ENCODE assay signal across 51 mouse cellular contexts in genomic region chr2:24273619-24274018, GRCm38 (mm10). TPM values are rescaled to one million over a fixed set of nuclear protein-coding genes. Genes with fewer than 3 reads are reported as not detected.
"Had no signal": no experiment of that assay in that cellular context is flagged by ENCODE, and none has a peak within 500 bp of the region (broad histone marks: within the 10 kb centered on the region; RNA-seq: fewer than 3 reads in every experiment).

No protein-coding gene starts in this region.

- H3K4me2 ChIP-seq: heart, embryonic 11.5 days; heart, embryonic 12.5 days; heart, embryonic 13.5 days; heart, embryonic 15.5 days; hindbrain, embryonic 12.5 days; hindbrain, embryonic 13.5 days; hindbrain, embryonic 14.5 days; hindbrain, embryonic 15.5 days; intestine, embryonic 15.5 days; kidney, embryonic 15.5 days had no signal

- H3K9ac ChIP-seq: heart, embryonic 12.5 days; heart, embryonic 13.5 days; heart, embryonic 15.5 days; hindbrain, embryonic 12.5 days; hindbrain, embryonic 13.5 days; hindbrain, embryonic 14.5 days; hindbrain, embryonic 15.5 days; intestine, embryonic 15.5 days; kidney, embryonic 15.5 days had no signal

- H3K27me3 ChIP-seq: heart, embryonic 12.5 days; heart, embryonic 13.5 days; heart, embryonic 15.5 days; hindbrain, embryonic 12.5 days; hindbrain, embryonic 13.5 days; hindbrain, embryonic 15.5 days; intestine, embryonic 15.5 days; kidney, embryonic 15.5 days had no signal

- H3K27ac ChIP-seq: heart, adult 2 months; heart, embryonic 10.5 days; heart, embryonic 13.5 days; heart, embryonic 15.5 days; hindbrain, embryonic 10.5 days; hindbrain, embryonic 12.5 days; hindbrain, embryonic 13.5 days; hindbrain, embryonic 14.5 days; hindbrain, embryonic 15.5 days; hindbrain, postnatal 0 days; intestine, embryonic 15.5 days; kidney, embryonic 15.5 days; kidney, postnatal 0 days; layer of hippocampus, adult 2 months had no signal

- H3K9me3 ChIP-seq: heart, embryonic 10.5 days; heart, embryonic 12.5 days; heart, embryonic 13.5 days; heart, embryonic 15.5 days; hindbrain, embryonic 10.5 days; hindbrain, embryonic 12.5 days; hindbrain, embryonic 13.5 days; hindbrain, embryonic 15.5 days; intestine, embryonic 15.5 days; kidney, embryonic 15.5 days had no signal

- ATAC-seq: hindbrain, embryonic 16.5 days; hindbrain, postnatal 0 days; inflammation-experienced regulatory T-cells, adult 6 months; intestine, embryonic 15.5 days; intestine, embryonic 16.5 days; intestine, postnatal 0 days had no signal

- DNase-seq: heart, adult 2 months; heart, postnatal 10 days; heart, postnatal 14 days; heart, postnatal 36 days; heart, postnatal 4 days; kidney, adult 11 months; kidney, adult 18-20 months; kidney, adult 2 months; kidney, adult 8-10 months; kidney, adult 9 months; kidney, postnatal 10 days; kidney, postnatal 14 days; kidney, postnatal 25 days; kidney, postnatal 36 days; kidney, postnatal 4 days; layer of hippocampus, adult 9-11 months had no signal

- H3K36me3 ChIP-seq: heart, embryonic 10.5 days; heart, embryonic 12.5 days; heart, embryonic 13.5 days; heart, embryonic 15.5 days; hindbrain, embryonic 10.5 days; hindbrain, embryonic 12.5 days; hindbrain, embryonic 13.5 days; hindbrain, embryonic 15.5 days; intestine, embryonic 15.5 days; kidney, embryonic 15.5 days had no signal

- H3K4me1 ChIP-seq: heart, embryonic 10.5 days; heart, embryonic 12.5 days; heart, embryonic 13.5 days; heart, embryonic 15.5 days; hindbrain, embryonic 12.5 days; hindbrain, embryonic 13.5 days; hindbrain, embryonic 15.5 days; intestine, embryonic 15.5 days; kidney, embryonic 15.5 days had no signal

- H3K4me3 ChIP-seq: heart, adult 2 months; heart, embryonic 10.5 days; heart, embryonic 12.5 days; heart, embryonic 13.5 days; heart, embryonic 15.5 days; hindbrain, embryonic 10.5 days; hindbrain, embryonic 12.5 days; hindbrain, embryonic 13.5 days; hindbrain, embryonic 15.5 days; intestine, embryonic 15.5 days; kidney, embryonic 15.5 days; layer of hippocampus, adult 2 months had no signal

RNA-seq across cellular contexts. Expression of gene Il1f5, which starts 3.1 kb away (rescaled TPM):
- total RNA-seq: heart, adult 2 months; heart, adult 8-10 months; heart, postnatal 10 days; heart, postnatal 14 days; heart, postnatal 25 days; heart, postnatal 36 days; heart, postnatal 4 days; hematopoietic stem cell, adult 5-6 weeks; hindbrain, postnatal 0 days; layer of hippocampus, adult 18-20 months; layer of hippocampus, adult 2 months; layer of hippocampus, adult 8-10 months; layer of hippocampus, postnatal 10 days; layer of hippocampus, postnatal 14 days; layer of hippocampus, postnatal 25 days had no signal
- polyA plus RNA-seq: heart, adult 2 months; heart, embryonic 10.5 days; heart, embryonic 11.5 days; heart, embryonic 12.5 days; heart, embryonic 13.5 days; heart, embryonic 14.5 days; heart, embryonic 15.5 days; heart, embryonic 16.5 days; heart, postnatal 0 days; hindbrain, embryonic 10.5 days; hindbrain, embryonic 11.5 days; hindbrain, embryonic 12.5 days; hindbrain, embryonic 13.5 days; hindbrain, embryonic 14.5 days; hindbrain, embryonic 15.5 days; hindbrain, embryonic 16.5 days; hindbrain, postnatal 0 days; inflammation-experienced regulatory T-cells, adult 6 months; intestine, embryonic 14.5 days; intestine, embryonic 15.5 days; intestine, embryonic 16.5 days; intestine, postnatal 0 days; kidney, embryonic 14.5 days; large intestine, adult 2 months had no signal

RNA-seq across cellular contexts. Expression of gene Il1f10, which starts 17.4 kb away (rescaled TPM):
- total RNA-seq: heart, adult 2 months; heart, adult 8-10 months; heart, postnatal 10 days; heart, postnatal 14 days; heart, postnatal 25 days; heart, postnatal 36 days; heart, postnatal 4 days; hematopoietic stem cell, adult 5-6 weeks; hindbrain, postnatal 0 days; layer of hippocampus, adult 18-20 months; layer of hippocampus, adult 2 months; layer of hippocampus, adult 8-10 months; layer of hippocampus, postnatal 10 days; layer of hippocampus, postnatal 14 days; layer of hippocampus, postnatal 25 days had no signal
- polyA plus RNA-seq: heart, adult 2 months; heart, embryonic 10.5 days; heart, embryonic 11.5 days; heart, embryonic 12.5 days; heart, embryonic 13.5 days; heart, embryonic 14.5 days; heart, embryonic 15.5 days; heart, embryonic 16.5 days; heart, postnatal 0 days; hindbrain, embryonic 10.5 days; hindbrain, embryonic 11.5 days; hindbrain, embryonic 12.5 days; hindbrain, embryonic 13.5 days; hindbrain, embryonic 14.5 days; hindbrain, embryonic 15.5 days; hindbrain, embryonic 16.5 days; hindbrain, postnatal 0 days; inflammation-experienced regulatory T-cells, adult 6 months; intestine, embryonic 14.5 days; intestine, embryonic 15.5 days; intestine, embryonic 16.5 days; intestine, postnatal 0 days; kidney, adult 2 months; kidney, embryonic 14.5 days; kidney, embryonic 15.5 days; kidney, embryonic 16.5 days; kidney, postnatal 0 days; large intestine, adult 2 months had no signal

RNA-seq across cellular contexts. Expression of gene Il1f6, which starts 58.4 kb away (rescaled TPM):
- total RNA-seq: heart, adult 2 months; heart, adult 8-10 months; heart, postnatal 10 days; heart, postnatal 14 days; heart, postnatal 25 days; heart, postnatal 36 days; heart, postnatal 4 days; hematopoietic stem cell, adult 5-6 weeks; hindbrain, postnatal 0 days; layer of hippocampus, adult 18-20 months; layer of hippocampus, adult 2 months; layer of hippocampus, adult 8-10 months; layer of hippocampus, postnatal 10 days; layer of hippocampus, postnatal 14 days; layer of hippocampus, postnatal 25 days had no signal
- polyA plus RNA-seq: heart, adult 2 months; heart, embryonic 10.5 days; heart, embryonic 11.5 days; heart, embryonic 12.5 days; heart, embryonic 13.5 days; heart, embryonic 14.5 days; heart, embryonic 15.5 days; heart, embryonic 16.5 days; heart, postnatal 0 days; hindbrain, embryonic 10.5 days; hindbrain, embryonic 11.5 days; hindbrain, embryonic 12.5 days; hindbrain, embryonic 13.5 days; hindbrain, embryonic 14.5 days; hindbrain, embryonic 15.5 days; hindbrain, embryonic 16.5 days; hindbrain, postnatal 0 days; inflammation-experienced regulatory T-cells, adult 6 months; intestine, embryonic 14.5 days; intestine, embryonic 15.5 days; intestine, embryonic 16.5 days; intestine, postnatal 0 days; kidney, adult 2 months; kidney, embryonic 14.5 days; kidney, embryonic 15.5 days; large intestine, adult 2 months had no signal
